Mouse (Mus musculus): Measurements from ENCODE around the gene Gm10057.
"Not testable (repeated sequence)": the region's sequence is repeated elsewhere in the genome, so short reads cannot be mapped to it uniquely, and the experiment has no call there.

The Gm10057 gene

DNA sequence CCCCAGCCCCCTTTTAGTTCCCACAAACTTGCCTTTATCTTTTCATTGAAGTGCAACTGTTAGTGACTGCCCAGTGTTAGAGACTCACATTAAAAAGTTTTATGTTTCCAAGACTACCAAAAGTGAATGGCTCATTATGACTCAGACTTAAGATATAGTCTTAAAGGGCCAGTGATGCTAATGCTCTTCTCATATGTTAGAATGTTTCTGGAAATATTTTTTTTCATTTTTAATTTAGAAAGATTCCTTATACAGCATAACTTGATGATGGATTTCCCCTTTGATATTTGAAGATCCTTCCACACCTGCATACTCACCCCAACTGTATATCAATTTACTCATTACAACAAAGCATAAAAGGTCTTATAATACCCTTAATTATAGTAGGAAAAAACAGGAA, at the start of gene Gm10057:
Gm10057 (minus strand) TSS at position 101 of the 400 bp plus-strand sequence.
- DNase-seq = not testable (repeated sequence)

DNA sequence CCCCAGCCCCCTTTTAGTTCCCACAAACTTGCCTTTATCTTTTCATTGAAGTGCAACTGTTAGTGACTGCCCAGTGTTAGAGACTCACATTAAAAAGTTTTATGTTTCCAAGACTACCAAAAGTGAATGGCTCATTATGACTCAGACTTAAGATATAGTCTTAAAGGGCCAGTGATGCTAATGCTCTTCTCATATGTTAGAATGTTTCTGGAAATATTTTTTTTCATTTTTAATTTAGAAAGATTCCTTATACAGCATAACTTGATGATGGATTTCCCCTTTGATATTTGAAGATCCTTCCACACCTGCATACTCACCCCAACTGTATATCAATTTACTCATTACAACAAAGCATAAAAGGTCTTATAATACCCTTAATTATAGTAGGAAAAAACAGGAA, 21.1 kb downstream of the Gm10057 start, which contains the start of gene 4921511M17Rik:
4921511M17Rik (minus strand) TSS at position 101 of the 400 bp plus-strand sequence.
- not testable (repeated sequence) for DNase-seq

- DNase-seq = not testable (repeated sequence)
Observed at GRCm38 (mm10) chrX:154012540-154012939, 42.3 kb downstream of the Gm10057 start, which contains the start of gene Samt1. Samt1 (minus strand) TSS chrX:154012640.

Data from cerebellum, adult 11-12 months (tissue).